Mouse (Mus musculus): ENCODE data around the gene Kcnk12. TPM values are rescaled to one million over a fixed set of nuclear protein-coding genes. Genes with fewer than 3 reads are reported as not detected.

The Kcnk12 gene
- polyA plus RNA-seq, 1 experiment from 2014 or later: not detected

- H3K27me3 ChIP-seq (ENCODE audit: control insufficient read depth, insufficient read depth, low read depth, low read length): peaks cover 15% of the 10 kb centered on the region
- H3K4me3 ChIP-seq (ENCODE audit: low read length): no peak overlapping the region
- H3K4me1 ChIP-seq (replicated peaks; ENCODE audit: control insufficient read depth, insufficient read depth, low read length): no peaks in the 10 kb centered on the region
- H3K36me3 ChIP-seq (ENCODE audit: control insufficient read depth, insufficient read depth, low read length): no peaks in the 10 kb centered on the region
- H3K9ac ChIP-seq (ENCODE audit: low read length): no peak overlapping the region
- no peak overlapping the region for H3K4me2 ChIP-seq (ENCODE audit: low read depth, low read length)
- H3K9me3 ChIP-seq (ENCODE audit: control insufficient read depth, low read length): no peaks in the 10 kb centered on the region
- no peak overlapping the region for H3K27ac ChIP-seq (ENCODE audit: low read length)
- ATAC-seq (ENCODE audit: low read depth): no peak
- WGBS: 37% methylated on average over 1 of the region's 1 CpGs
These were observed 58.0 kb downstream of the Kcnk12 start for GRCm38 (mm10) chr17:87739835-87740234.

DNA sequence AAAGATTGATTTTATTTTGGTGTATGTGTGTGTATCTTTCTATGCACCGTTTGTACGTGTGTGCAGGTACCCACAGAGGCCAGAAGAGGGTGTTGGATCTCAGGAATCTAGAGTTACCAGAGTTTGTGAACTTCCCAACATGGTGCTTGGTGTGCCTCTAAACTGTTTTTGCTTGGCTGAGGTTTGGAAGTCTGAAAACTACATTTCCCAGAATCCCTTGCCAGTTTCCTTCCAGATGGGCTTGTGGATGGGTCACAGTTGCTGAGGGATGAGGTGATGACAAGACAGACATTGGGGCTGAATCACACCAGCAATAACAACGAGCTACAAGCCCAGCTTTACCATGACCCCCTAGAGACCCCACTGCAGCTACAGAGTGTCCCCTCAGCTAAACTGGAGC is 60.6 kb downstream of the Kcnk12 start:
- 71% methylated on average over 3 of the region's 3 CpGs for WGBS
- no peak overlapping the region for H3K27ac ChIP-seq (ENCODE audit: low read length)
- no peaks in the 10 kb centered on the region for H3K4me1 ChIP-seq (replicated peaks; ENCODE audit: control insufficient read depth, insufficient read depth, low read length)
- H3K36me3 ChIP-seq (ENCODE audit: control insufficient read depth, insufficient read depth, low read length): no peaks in the 10 kb centered on the region
- H3K9me3 ChIP-seq (ENCODE audit: control insufficient read depth, low read length): no peaks in the 10 kb centered on the region
- no peak overlapping the region for H3K4me3 ChIP-seq (ENCODE audit: low read length)
- H3K9ac ChIP-seq (ENCODE audit: low read length): no peak overlapping the region
- no peak for ATAC-seq (ENCODE audit: low read depth)
- no peak overlapping the region for H3K4me2 ChIP-seq (ENCODE audit: low read depth, low read length)
- H3K27me3 ChIP-seq (ENCODE audit: control insufficient read depth, insufficient read depth, low read depth, low read length): no peaks in the 10 kb centered on the region

- H3K4me2 ChIP-seq (ENCODE audit: low read depth, low read length): no peak overlapping the region
- H3K9me3 ChIP-seq (ENCODE audit: control insufficient read depth, low read length): no peaks in the 10 kb centered on the region
- no peak overlapping the region for H3K27ac ChIP-seq (ENCODE audit: low read length)
- H3K4me3 ChIP-seq (ENCODE audit: low read length): no peak overlapping the region
- no peaks in the 10 kb centered on the region for H3K27me3 ChIP-seq (ENCODE audit: control insufficient read depth, insufficient read depth, low read depth, low read length)
- 84% methylated on average over 8 of the region's 8 CpGs for WGBS
- no peaks in the 10 kb centered on the region for H3K36me3 ChIP-seq (ENCODE audit: control insufficient read depth, insufficient read depth, low read length)
- no peaks in the 10 kb centered on the region for H3K4me1 ChIP-seq (replicated peaks; ENCODE audit: control insufficient read depth, insufficient read depth, low read length)
- H3K9ac ChIP-seq (ENCODE audit: low read length): no peak overlapping the region
- ATAC-seq (ENCODE audit: low read depth): no peak
These were observed 63.3 kb downstream of the Kcnk12 start for GRCm38 (mm10) chr17:87734471-87734870.

GRCm38 (mm10) chr17:87731962-87732361 is 65.8 kb downstream of the Kcnk12 start:
- ATAC-seq (ENCODE audit: low read depth): no peak
- no peaks in the 10 kb centered on the region for H3K36me3 ChIP-seq (ENCODE audit: control insufficient read depth, insufficient read depth, low read length)
- WGBS: 69% methylated on average over 4 of the region's 4 CpGs

GRCm38 (mm10) chr17:87726489-87727356 is 71.1 kb downstream of the Kcnk12 start:
- no peak overlapping the region for H3K27ac ChIP-seq (ENCODE audit: low read length)
- peaks cover 21% of the 10 kb centered on the region for H3K36me3 ChIP-seq (ENCODE audit: control insufficient read depth, insufficient read depth, low read length)
- H3K4me2 ChIP-seq (ENCODE audit: low read depth, low read length): no peak overlapping the region
- WGBS: 92% methylated on average over 12 of the region's 12 CpGs
- no peak overlapping the region for H3K9ac ChIP-seq (ENCODE audit: low read length)
- no peaks in the 10 kb centered on the region for H3K27me3 ChIP-seq (ENCODE audit: control insufficient read depth, insufficient read depth, low read depth, low read length)
- no peaks in the 10 kb centered on the region for H3K4me1 ChIP-seq (replicated peaks; ENCODE audit: control insufficient read depth, insufficient read depth, low read length)
- ATAC-seq (ENCODE audit: low read depth): no peak
- H3K4me3 ChIP-seq (ENCODE audit: low read length): no peak overlapping the region
- H3K9me3 ChIP-seq (ENCODE audit: control insufficient read depth, low read length): no peaks in the 10 kb centered on the region

More at GRCm38 (mm10) chr17:87731962-87732361, 65.8 kb downstream of the Kcnk12 start:
- Histone ChIP-seq H3K4me3 (ENCODE audit: low read length) (no peak overlapping the region), H3K4me1 (replicated peaks; ENCODE audit: control insufficient read depth, insufficient read depth, low read length) (no peaks in the 10 kb centered on the region), H3K9ac (ENCODE audit: low read length) (no peak overlapping the region), H3K4me2 (ENCODE audit: low read depth, low read length) (no peak overlapping the region), H3K9me3 (ENCODE audit: control insufficient read depth, low read length) (no peaks in the 10 kb centered on the region), H3K27ac (ENCODE audit: low read length) (no peak overlapping the region), H3K27me3 (ENCODE audit: control insufficient read depth, insufficient read depth, low read depth, low read length) (no peaks in the 10 kb centered on the region)

GRCm38 (mm10) chr17:87724727-87725126 is 73.1 kb downstream of the Kcnk12 start:
- Histone ChIP-seq H3K27ac (ENCODE audit: low read length) (no peak overlapping the region), H3K36me3 (ENCODE audit: control insufficient read depth, insufficient read depth, low read length) (peaks cover 27% of the 10 kb centered on the region), H3K27me3 (ENCODE audit: control insufficient read depth, insufficient read depth, low read depth, low read length) (no peaks in the 10 kb centered on the region), H3K4me1 (replicated peaks; ENCODE audit: control insufficient read depth, insufficient read depth, low read length) (no peaks in the 10 kb centered on the region), H3K9ac (ENCODE audit: low read length) (no peak overlapping the region), H3K4me2 (ENCODE audit: low read depth, low read length) (no peak overlapping the region), H3K9me3 (ENCODE audit: control insufficient read depth, low read length) (no peaks in the 10 kb centered on the region), H3K4me3 (ENCODE audit: low read length) (no peak overlapping the region)
- no peak for ATAC-seq (ENCODE audit: low read depth)
- 88% methylated on average over 7 of the region's 7 CpGs for WGBS

DNA sequence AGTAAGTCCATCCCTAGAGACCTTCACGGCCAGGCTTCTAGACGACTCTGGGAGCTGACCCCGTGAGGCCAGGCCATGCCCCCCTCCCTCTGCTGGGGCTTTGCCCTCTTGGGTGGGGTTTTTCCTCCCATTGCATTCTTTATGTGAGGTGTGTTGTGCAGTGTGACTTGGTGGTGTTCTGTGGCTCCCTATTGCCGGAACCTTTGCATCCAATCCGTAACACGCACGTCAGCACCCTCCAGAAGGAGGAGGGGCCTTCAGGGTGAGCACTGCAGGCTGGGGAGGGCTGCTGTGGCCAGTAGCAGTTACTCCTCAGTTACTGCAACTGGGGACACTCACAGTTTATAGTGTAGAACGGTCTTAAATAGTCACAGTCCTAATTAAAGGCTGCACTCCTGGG is 97.7 kb downstream of the Kcnk12 start:
- H3K27me3 ChIP-seq (ENCODE audit: control insufficient read depth, insufficient read depth, low read depth, low read length): no peaks in the 10 kb centered on the region
- no peaks in the 10 kb centered on the region for H3K9me3 ChIP-seq (ENCODE audit: control insufficient read depth, low read length)
- ATAC-seq (ENCODE audit: low read depth): no peak
- 78% methylated on average over 8 of the region's 8 CpGs for WGBS
- peaks cover 12% of the 10 kb centered on the region; the same call in 1 of the 2 replicates for H3K36me3 ChIP-seq (ENCODE audit: control insufficient read depth, insufficient read depth, low read length)
- H3K4me2 ChIP-seq (ENCODE audit: low read depth, low read length): no peak overlapping the region
- no peak overlapping the region for H3K4me3 ChIP-seq (ENCODE audit: low read length)
- no peaks in the 10 kb centered on the region for H3K4me1 ChIP-seq (replicated peaks; ENCODE audit: control insufficient read depth, insufficient read depth, low read length)
- H3K9ac ChIP-seq (ENCODE audit: low read length): no peak overlapping the region
- H3K27ac ChIP-seq (ENCODE audit: low read length): no peak overlapping the region

GRCm38 (mm10) chr17:87698996-87699765 is 98.6 kb downstream of the Kcnk12 start:
- Histone ChIP-seq H3K4me2 (ENCODE audit: low read depth, low read length) (no peak overlapping the region), H3K4me1 (replicated peaks; ENCODE audit: control insufficient read depth, insufficient read depth, low read length) (no peaks in the 10 kb centered on the region), H3K36me3 (ENCODE audit: control insufficient read depth, insufficient read depth, low read length) (peaks cover 12% of the 10 kb centered on the region; the same call in 1 of the 2 replicates), H3K9me3 (ENCODE audit: control insufficient read depth, low read length) (no peaks in the 10 kb centered on the region), H3K4me3 (ENCODE audit: low read length) (no peak overlapping the region), H3K27ac (ENCODE audit: low read length) (no peak overlapping the region), H3K9ac (ENCODE audit: low read length) (no peak overlapping the region), H3K27me3 (ENCODE audit: control insufficient read depth, insufficient read depth, low read depth, low read length) (no peaks in the 10 kb centered on the region)
- 68% methylated on average over 16 of the region's 16 CpGs for WGBS
- ATAC-seq (ENCODE audit: low read depth): peak; percentile 20; the same call in 1 of the 2 replicates

GRCm38 (mm10) chr17:87696814-87697213 is 101.0 kb downstream of the Kcnk12 start:
- no peaks in the 10 kb centered on the region for H3K4me1 ChIP-seq (replicated peaks; ENCODE audit: control insufficient read depth, insufficient read depth, low read length)
- H3K9ac ChIP-seq (ENCODE audit: low read length): no peak overlapping the region
- no peaks in the 10 kb centered on the region for H3K27me3 ChIP-seq (ENCODE audit: control insufficient read depth, insufficient read depth, low read depth, low read length)
- 83% methylated on average over 6 of the region's 6 CpGs for WGBS
- no peak overlapping the region for H3K4me3 ChIP-seq (ENCODE audit: low read length)
- no peak overlapping the region for H3K27ac ChIP-seq (ENCODE audit: low read length)
- no peak for ATAC-seq (ENCODE audit: low read depth)
- no peak overlapping the region for H3K4me2 ChIP-seq (ENCODE audit: low read depth, low read length)
- peaks cover 7% of the 10 kb centered on the region; the same call in 1 of the 2 replicates for H3K36me3 ChIP-seq (ENCODE audit: control insufficient read depth, insufficient read depth, low read length)
- no peaks in the 10 kb centered on the region for H3K9me3 ChIP-seq (ENCODE audit: control insufficient read depth, low read length)

Data from lung, embryonic 16.5 days (tissue).